Mouse (Mus musculus) hindbrain, postnatal 0 days (tissue): ENCODE data around the gene Spice1. TPM values are rescaled to one million over a fixed set of nuclear protein-coding genes. Genes with fewer than 3 reads are reported as not detected.

Experiments used
- ATAC-seq: fragments of 200-750 bp; cut with Nextera tagmentation; 2 replicates; pipeline ENCODE4 v1.8.0; 2017; ENCODE audit warnings: mild to moderate bottlenecking, moderate TSS enrichment, moderate library complexity
- DNase-seq: peaks from one replicate; pipeline ENCODE4 v3.0.0-alpha.2; 2015; ENCODE audit warnings: low spot score
- H3K27ac ChIP-seq: fragments of 300-500 bp; sonication (generic); 2 replicates; pipeline ENCODE4 v1.5.1; 2014; ENCODE audit warnings: mild to moderate bottlenecking
- H3K27me3 ChIP-seq: fragments of 300-500 bp; sonication (generic); 2 replicates; pipeline ENCODE4 v1.6.1; 2014; ENCODE audit warnings: low read length, mixed read lengths; ENCODE audit not compliant: insufficient read depth
- H3K36me3 ChIP-seq: fragments of 300-500 bp; sonication (generic); 2 replicates; pipeline ENCODE4 v1.6.1; 2014; ENCODE audit warnings: low read length, mixed read lengths; ENCODE audit not compliant: insufficient read depth
- H3K4me1 ChIP-seq: fragments of 300-500 bp; sonication (generic); 2 replicates; pipeline ENCODE4 v1.6.1; 2014; ENCODE audit warnings: antibody characterized with exemption, low read length, mixed read lengths; ENCODE audit not compliant: insufficient read depth
- H3K4me2 ChIP-seq: fragments of 300-500 bp; sonication (generic); 2 replicates; pipeline ENCODE4 v1.6.1; 2014; ENCODE audit warnings: low read depth, mild to moderate bottlenecking, low read length, moderate library complexity, mixed read lengths
- H3K4me3 ChIP-seq: fragments of 300-500 bp; sonication (generic); 2 replicates; pipeline ENCODE4 v1.5.1; 2014; ENCODE audit warnings: low read length
- H3K9ac ChIP-seq: fragments of 300-500 bp; sonication (generic); replicated peaks from 2 replicates; pipeline ENCODE4 v1.6.1; 2014; ENCODE audit warnings: mild to moderate bottlenecking, low read length, moderate library complexity, mixed read lengths
- H3K9me3 ChIP-seq: fragments of 300-500 bp; sonication (generic); 2 replicates; pipeline ENCODE4 v1.6.1; 2016; ENCODE audit warnings: low read length, mixed read lengths
- CTCF ChIP-seq: IDR thresholded peaks from 2 replicates; pipeline ENCODE4 v1.5.1; 2016; ENCODE audit warnings: antibody characterized with exemption, control low read depth, low read depth
- WGBS: fragments of 180-500 bp; shearing (Covaris S2); extraction: QIAGEN DNeasy Blood & Tissue Kit; methylation state at CpG from one replicate; pipeline ENCODE4 v1.1.7; 2014; 5-methylcytosine and 5-hydroxymethylcytosine counted together
- polyA plus RNA-seq: library from polyadenylated mRNA; unstranded; fragments of >200 nt; fragmentation: Nextera tagmentation; extraction: Ambion mirVana; gene quantifications from 2 replicates; pipeline ENCODE4 v1.2.1, GENCODE M21; 2015
- total RNA-seq: library from RNA; depleted of rRNA; stranded (reverse); fragments of >200 nt; gene quantifications from 2 replicates; pipeline ENCODE4 v1.2.3, GENCODE M21; 2014

Spice1 gene
- total and polyA plus RNA-seq, 2 experiments from 2014 or later, result 9.0 to 9.7 TPM

DNA sequence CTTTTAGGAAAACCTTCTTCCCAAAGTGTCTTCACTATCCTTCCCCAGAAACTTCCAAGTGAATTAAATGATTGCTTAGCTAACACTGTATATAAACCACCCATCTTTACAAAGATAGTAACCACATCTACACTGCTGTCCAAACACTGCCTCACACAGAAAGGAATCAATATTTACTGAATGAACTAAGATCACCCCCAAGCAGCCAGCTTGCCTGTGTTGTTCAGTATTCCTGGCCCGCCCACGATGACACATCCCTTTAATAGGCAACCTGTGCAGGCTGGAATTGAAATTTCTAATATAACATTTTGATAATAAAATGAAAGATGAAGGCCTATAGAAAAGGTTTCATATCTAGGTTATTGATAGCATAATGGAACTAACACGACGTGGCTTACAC, 30.6 kb upstream of the Spice1 start:
- ATAC-seq, result 0 out of 2 replicates have a peak, but pooled peaks have one; percentile 12
- H3K27me3 ChIP-seq, result no peaks in the 10 kb centered on the region
- 88% methylated on average over 4 of the region's 4 CpGs for WGBS
- no peak overlapping the region for H3K4me3 ChIP-seq
- H3K9me3 ChIP-seq, result no peaks in the 10 kb centered on the region
- H3K4me2 ChIP-seq, result no peak overlapping the region
- TF ChIP-seq CTCF, result no peak
- H3K27ac ChIP-seq, result no peak overlapping the region
- no peaks in the 10 kb centered on the region for H3K4me1 ChIP-seq
- H3K36me3 ChIP-seq, result no peaks in the 10 kb centered on the region
- DNase-seq, result no peak
- no peak overlapping the region for H3K9ac ChIP-seq

DNA sequence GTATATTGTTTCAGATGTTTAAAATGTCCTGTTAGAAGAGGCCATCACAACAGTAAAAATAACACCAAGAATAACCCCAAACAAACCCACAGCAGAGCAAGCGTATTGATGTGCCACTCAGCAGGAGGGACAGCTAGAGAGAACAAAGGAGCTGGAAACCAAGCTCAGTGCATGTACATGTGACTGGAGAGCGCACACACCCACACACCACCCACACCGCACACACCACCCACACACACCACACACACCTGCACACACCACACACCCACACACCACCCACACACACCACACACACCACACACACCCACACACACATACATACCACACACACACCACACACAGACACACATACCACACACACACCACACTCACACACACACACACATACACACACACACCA, 26.7 kb upstream of the Spice1 start:
- Histone ChIP-seq H3K27me3 (no peaks in the 10 kb centered on the region), H3K9me3 (no peaks in the 10 kb centered on the region), H3K4me3 (no peak overlapping the region), H3K4me2 (no peak overlapping the region), H3K4me1 (0 out of 2 replicates have a peak, but pooled peaks cover 2% of the 10 kb centered on the region), H3K36me3 (no peaks in the 10 kb centered on the region), H3K9ac (no peak overlapping the region), H3K27ac (no peak overlapping the region)
- TF ChIP-seq CTCF, result no peak
- ATAC-seq, result no peak; the same call in 1 of the 2 replicates
- WGBS, result 64% methylated on average over 3 of the region's 3 CpGs
- DNase-seq, result no peak

DNA sequence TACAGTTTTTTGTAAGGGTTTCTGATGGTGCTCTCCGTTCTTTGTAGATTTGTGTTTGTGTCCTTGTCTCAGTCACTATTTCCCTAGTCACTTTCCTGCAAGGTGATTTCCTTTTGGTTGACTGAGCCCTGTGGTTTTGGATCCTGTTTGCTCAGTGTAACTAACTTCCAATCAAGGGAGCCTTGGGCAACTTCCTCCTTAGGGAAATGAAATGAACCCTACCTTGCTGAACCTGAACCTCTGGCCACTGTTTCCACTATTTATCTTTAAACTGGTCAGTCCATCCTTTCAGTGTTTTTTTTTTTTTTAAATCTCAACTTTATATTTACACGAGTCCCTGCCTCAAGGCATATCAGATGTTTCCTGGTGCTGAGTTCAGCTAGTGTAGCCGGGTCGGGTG, 18.3 kb upstream of the Spice1 start:
- no peaks in the 10 kb centered on the region for H3K9me3 ChIP-seq
- no peak for ATAC-seq
- H3K4me1 ChIP-seq, result 0 out of 2 replicates have a peak, but pooled peaks cover 2% of the 10 kb centered on the region
- TF ChIP-seq CTCF, result no peak
- no peak overlapping the region for H3K9ac ChIP-seq
- H3K27ac ChIP-seq, result no peak overlapping the region
- H3K36me3 ChIP-seq, result no peaks in the 10 kb centered on the region
- no peaks in the 10 kb centered on the region for H3K27me3 ChIP-seq
- H3K4me3 ChIP-seq, result no peak overlapping the region
- 76% methylated on average over 4 of the region's 4 CpGs for WGBS
- DNase-seq, result no peak
- no peak overlapping the region for H3K4me2 ChIP-seq

DNA sequence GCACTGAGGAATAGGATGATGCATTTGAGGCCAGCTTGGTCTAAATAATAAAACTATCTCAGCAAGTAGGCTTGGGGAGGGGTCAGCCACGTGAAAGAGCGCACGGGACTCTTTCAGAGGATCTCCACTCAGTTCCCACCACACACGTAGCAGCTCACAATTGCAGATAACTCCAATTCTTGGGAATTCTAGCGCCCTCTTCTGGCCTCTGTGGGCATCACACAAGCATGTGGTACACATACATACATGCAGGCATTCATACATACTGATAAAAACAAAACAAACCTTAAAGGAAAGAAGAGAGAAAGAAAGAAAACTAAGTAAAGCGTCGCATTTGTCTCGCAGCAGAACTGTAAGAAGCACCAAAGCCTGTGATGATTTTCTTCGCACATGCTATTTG, 16.3 kb upstream of the Spice1 start:
- Histone ChIP-seq H3K4me2 (peak overlapping the region; percentile 98), H3K4me1 (no peaks in the 10 kb centered on the region), H3K9me3 (no peaks in the 10 kb centered on the region), H3K4me3 (0 out of 2 replicates have a peak overlapping the region, but pooled peaks have one; percentile 64), H3K27me3 (no peaks in the 10 kb centered on the region), H3K36me3 (no peaks in the 10 kb centered on the region), H3K27ac (no peak overlapping the region), H3K9ac (no peak overlapping the region)
- ATAC-seq, result no peak
- DNase-seq, result peak; percentile 16
- WGBS, result 81% methylated on average over 9 of the region's 9 CpGs
- TF ChIP-seq CTCF, result peak; percentile 49

DNA sequence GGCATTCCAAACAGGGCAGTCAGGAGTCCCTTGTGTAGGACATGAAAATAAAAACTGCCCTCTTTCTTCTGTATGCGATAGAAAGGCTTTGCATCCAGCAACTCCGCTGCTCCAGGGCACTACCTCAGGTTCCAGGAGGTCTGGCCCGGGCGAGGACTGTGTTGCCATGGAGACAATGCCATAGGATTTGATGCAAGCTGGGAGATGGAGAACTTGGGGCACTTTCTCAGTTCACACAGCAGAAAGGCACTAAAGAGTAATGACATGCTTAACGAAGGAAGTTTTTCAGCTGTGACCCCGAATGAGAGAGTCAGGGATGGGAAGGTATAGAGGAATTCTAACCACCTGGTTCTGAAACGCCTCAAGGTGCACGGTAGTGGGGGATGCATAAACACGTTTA, 15.8 kb upstream of the Spice1 start:
- H3K9ac ChIP-seq, result no peak overlapping the region
- DNase-seq, result peak; percentile 39
- H3K4me1 ChIP-seq, result no peaks in the 10 kb centered on the region
- no peak overlapping the region for H3K27ac ChIP-seq
- ATAC-seq, result 0 out of 2 replicates have a peak, but pooled peaks have one; percentile 21
- peak overlapping the region; percentile 64 for H3K4me3 ChIP-seq
- H3K27me3 ChIP-seq, result no peaks in the 10 kb centered on the region
- H3K36me3 ChIP-seq, result no peaks in the 10 kb centered on the region
- no peak for TF ChIP-seq CTCF
- 18% methylated on average over 9 of the region's 9 CpGs for WGBS
- no peaks in the 10 kb centered on the region for H3K9me3 ChIP-seq
- peak overlapping the region; percentile 98 for H3K4me2 ChIP-seq

DNA sequence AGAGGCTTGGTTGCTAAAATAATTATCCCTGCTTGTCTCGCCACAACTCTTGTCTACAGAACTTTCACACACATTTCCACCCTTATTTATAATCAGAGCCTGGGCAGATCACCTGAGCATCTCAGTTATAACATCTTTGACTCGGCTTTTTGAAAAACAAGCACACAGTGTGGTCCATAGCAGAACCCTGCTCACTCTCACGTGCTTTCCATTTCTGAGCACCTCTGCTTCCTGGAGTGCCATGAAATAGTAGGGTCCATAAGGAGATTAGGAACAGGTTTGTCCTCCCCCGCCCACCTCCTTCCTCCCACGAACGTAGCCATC, 15.3 kb upstream of the Spice1 start:
- DNase-seq (no peak), ATAC-seq (peak; percentile 41; the same call in 1 of the 2 replicates)
- Histone ChIP-seq H3K27me3 (no peaks in the 10 kb centered on the region), H3K27ac (peak overlapping the region; percentile 68; the same call in 1 of the 2 replicates), H3K36me3 (no peaks in the 10 kb centered on the region), H3K9ac (peak overlapping the region; percentile 75), H3K4me3 (peak overlapping the region; percentile 64), H3K9me3 (no peaks in the 10 kb centered on the region), H3K4me2 (peak overlapping the region; percentile 98), H3K4me1 (no peaks in the 10 kb centered on the region)
- 11% methylated on average over 6 of the region's 6 CpGs for WGBS
- no peak for TF ChIP-seq CTCF

DNA sequence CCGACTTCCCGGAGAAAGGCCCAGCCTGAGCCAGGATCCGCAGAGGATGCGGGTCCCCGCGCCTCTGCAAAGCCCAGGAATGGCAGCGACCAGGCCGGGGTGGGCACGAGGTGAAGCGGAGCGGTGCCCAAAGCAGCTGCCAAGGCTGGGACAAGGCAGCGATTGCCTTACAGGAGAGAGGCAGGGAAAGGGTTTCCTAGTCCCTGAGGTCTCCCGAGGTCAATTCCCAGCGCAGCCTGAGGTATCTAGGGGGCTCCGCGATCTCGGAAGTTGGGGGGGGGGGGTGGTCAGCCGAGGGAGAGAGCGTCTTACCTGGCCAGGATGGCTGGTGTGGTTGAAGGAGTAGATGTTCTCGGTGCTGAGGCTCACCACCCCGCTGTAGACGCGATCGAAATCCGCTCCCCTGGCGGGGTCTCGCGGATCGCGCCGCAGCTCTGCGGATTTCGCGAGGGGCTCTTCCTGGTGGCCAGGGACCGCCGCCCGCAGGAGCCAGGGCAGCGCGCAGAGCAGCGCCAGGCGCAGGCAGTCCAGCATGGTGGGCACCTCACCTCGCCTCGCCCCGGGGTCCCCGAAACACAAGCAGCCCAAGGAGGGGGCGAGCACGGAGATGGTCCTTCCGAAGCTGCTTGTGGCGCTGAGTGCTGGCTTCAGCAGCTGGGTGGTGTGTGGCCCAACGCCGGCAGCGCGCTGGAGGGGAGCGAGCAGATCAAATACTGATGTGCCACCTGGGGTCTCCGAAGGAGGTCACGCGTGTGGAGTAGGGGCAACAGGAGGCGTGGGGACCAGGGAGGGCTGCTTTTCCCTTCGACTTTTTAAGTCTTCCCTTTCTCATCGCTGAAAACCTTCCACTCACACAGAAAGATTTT, 14.7 kb upstream of the Spice1 start:
- 1% methylated on average over 60 of the region's 60 CpGs for WGBS
- Histone ChIP-seq H3K27ac (peak overlapping the region; percentile 68; the same call in 1 of the 2 replicates), H3K27me3 (no peaks in the 10 kb centered on the region), H3K4me3 (peak overlapping the region; percentile 64), H3K4me2 (peak overlapping the region; percentile 98), H3K9me3 (no peaks in the 10 kb centered on the region), H3K9ac (peak overlapping the region; percentile 75), H3K36me3 (no peaks in the 10 kb centered on the region), H3K4me1 (no peaks in the 10 kb centered on the region)
- TF ChIP-seq CTCF, result no peak
- peak; percentile 78 for ATAC-seq
- DNase-seq, result peak; percentile 53
